Mouse (Mus musculus) kidney, postnatal 4 days (tissue): ENCODE measurements around the gene Kmt5b.

Experiments
- DNase-seq, 2 experiments: peaks; one replicate each; pipeline ENCODE4 v3.0.0; 2021; ENCODE audit warnings: mixed read lengths in 2 of 2

Kmt5b gene

GRCm38 (mm10) chr19:3844836-3845235 lies 77.6 kb downstream of the Kmt5b start:
- DNase-seq = no peak

GRCm38 (mm10) chr19:3845339-3845738 lies 78.1 kb downstream of the Kmt5b start:
- no peak for DNase-seq

- no peak for DNase-seq
Observed at GRCm38 (mm10) chr19:3845803-3846406, 78.7 kb downstream of the Kmt5b start.

GRCm38 (mm10) chr19:3846676-3847604 lies 79.7 kb downstream of the Kmt5b start:
- no peak for DNase-seq

- DNase-seq = no peak
Observed at GRCm38 (mm10) chr19:3847711-3848110, 80.5 kb downstream of the Kmt5b start.

- DNase-seq = peak in 1 of 2 experiments; percentile 37
Observed at GRCm38 (mm10) chr19:3848207-3848808, 81.1 kb downstream of the Kmt5b start.

- no peak for DNase-seq
Observed at GRCm38 (mm10) chr19:3849251-3849650, 82.0 kb downstream of the Kmt5b start.

GRCm38 (mm10) chr19:3850076-3850475 lies 82.9 kb downstream of the Kmt5b start:
- DNase-seq = peak in 1 of 2 experiments; percentile 7

GRCm38 (mm10) chr19:3850847-3851469 lies 83.7 kb downstream of the Kmt5b start:
- peak; percentile 65 to 82 for DNase-seq

- DNase-seq = peak; percentile 98 to 99
Observed at GRCm38 (mm10) chr19:3851502-3851962, 84.3 kb downstream of the Kmt5b start, which contains the start of gene Chka. Chka (plus strand) TSS chr19:3851773.

- DNase-seq = peak; percentile 71 to 82
Observed at GRCm38 (mm10) chr19:3851979-3852681, 84.9 kb downstream of the Kmt5b start.

GRCm38 (mm10) chr19:3853121-3853520 lies 85.9 kb downstream of the Kmt5b start:
- no peak for DNase-seq

- no peak for DNase-seq
Observed at GRCm38 (mm10) chr19:3853891-3854290, 86.7 kb downstream of the Kmt5b start.

GRCm38 (mm10) chr19:3855091-3855490 lies 87.9 kb downstream of the Kmt5b start:
- DNase-seq = no peak

GRCm38 (mm10) chr19:3855601-3856000 lies 88.4 kb downstream of the Kmt5b start:
- DNase-seq = peak; percentile 45 to 52

- DNase-seq = no peak
Observed at GRCm38 (mm10) chr19:3857220-3857619, 90.0 kb downstream of the Kmt5b start.

GRCm38 (mm10) chr19:3862713-3863112 lies 95.5 kb downstream of the Kmt5b start:
- no peak for DNase-seq

- no peak for DNase-seq
Observed at GRCm38 (mm10) chr19:3864960-3865359, 97.7 kb downstream of the Kmt5b start.
